Mouse (Mus musculus) spleen, postnatal 14 days (tissue): Measurements from ENCODE around the gene Zdhhc13.

Experiments
- DNase-seq, 2 experiments: peaks; one replicate each; pipeline ENCODE4 v3.0.0; 2021 to 2022; ENCODE audit warnings: low spot score in 2 of 2

Gene Zdhhc13

DNA sequence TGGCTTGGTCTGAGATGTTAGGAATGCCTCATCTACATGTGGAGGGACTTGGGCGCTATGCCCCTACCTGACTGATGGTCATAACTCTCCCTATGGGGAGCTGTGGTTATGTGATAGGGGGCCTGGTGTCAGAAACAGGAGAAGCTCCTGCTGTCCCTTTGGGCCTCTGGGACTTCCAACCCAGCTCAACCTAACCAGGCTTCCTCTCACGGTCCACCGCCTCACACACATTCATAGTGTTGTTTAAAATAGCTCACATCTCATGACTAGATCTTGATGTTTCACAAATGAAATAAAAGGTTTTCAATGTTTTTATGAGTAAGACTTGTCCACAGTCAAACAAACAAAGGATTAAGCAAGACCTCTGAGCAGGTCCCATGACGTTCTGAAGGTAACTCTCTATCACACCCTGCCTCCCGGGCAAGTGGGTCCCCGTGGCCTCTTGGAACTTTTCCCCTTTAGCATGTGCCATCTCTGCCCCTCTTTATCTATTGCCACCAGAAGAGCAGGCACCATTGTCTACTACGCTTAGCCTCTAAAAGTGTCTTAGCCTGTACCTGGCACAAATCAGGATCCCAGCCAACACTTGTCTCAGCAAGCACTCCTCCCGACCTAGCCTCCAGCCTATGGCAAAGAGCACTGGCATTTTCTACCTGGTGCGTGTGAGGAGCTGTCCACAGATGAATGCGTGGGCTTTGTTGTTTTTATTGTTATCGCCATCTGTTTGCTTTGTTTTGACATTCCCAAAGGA is 3.9 kb upstream of the Zdhhc13 start:
- DNase-seq = no peak

DNA sequence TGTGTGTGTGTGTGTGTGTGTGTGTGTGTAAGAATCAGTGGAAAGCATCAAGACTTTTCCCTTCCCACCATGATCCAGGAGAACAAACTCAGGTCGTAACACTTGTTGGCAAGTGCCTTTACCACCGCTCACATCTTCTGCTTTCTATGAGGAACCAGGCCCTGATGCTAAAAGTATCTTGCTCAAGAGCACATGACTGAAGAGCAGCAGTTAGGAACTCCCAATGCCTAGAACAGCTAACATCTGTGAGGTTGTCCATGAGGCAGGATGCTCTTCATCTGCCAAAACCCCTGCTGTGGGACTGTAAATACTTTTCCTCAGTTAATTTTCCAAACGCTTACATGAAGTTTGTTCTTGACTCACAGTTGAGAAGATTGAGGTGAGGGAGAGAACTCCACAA is 455 bp upstream of the Zdhhc13 start:
- DNase-seq = peak in 1 of 2 experiments; percentile 4

DNA sequence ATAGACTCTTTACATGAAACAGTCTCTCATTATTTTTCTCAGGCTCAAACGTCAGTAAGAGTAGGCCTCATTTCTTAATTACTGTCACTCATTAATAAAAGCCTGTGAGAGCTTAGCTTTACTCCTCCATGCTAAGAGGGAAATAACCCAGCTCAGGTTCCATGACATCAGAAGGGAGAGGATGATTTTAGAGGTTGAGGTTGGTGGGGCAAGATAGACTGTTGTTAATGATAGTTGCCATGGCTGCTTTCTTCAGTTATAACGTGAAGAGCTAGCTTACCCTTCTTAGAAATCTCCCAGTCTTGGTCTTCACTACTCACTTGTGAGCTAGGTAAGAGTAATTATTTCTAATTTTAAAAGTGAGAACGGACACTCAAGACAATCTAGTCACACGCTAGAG is 1.3 kb downstream of the Zdhhc13 start:
- no peak for DNase-seq

- no peak for DNase-seq
These were observed 2.6 kb downstream of the Zdhhc13 start for GRCm38 (mm10) chr7:48791412-48791811.

DNA sequence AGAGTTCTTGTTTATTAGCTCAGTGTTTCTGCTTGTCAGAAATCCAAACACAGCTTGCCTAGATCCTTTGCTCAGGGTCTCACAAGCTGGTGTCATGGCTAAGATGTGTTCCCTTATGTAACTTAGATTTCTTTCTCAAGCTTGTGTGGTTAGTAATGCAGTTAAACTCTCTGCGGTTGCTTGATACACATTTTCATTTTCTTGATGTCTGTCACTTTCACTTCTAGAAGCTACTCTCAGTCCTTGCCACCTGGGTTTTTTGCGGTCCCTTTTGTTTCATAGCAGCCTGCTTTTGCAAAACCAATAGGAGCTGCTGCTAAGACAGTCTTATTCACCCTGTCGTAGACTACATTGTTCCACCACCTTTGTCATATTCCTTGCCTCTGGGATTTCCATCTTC is 6.3 kb downstream of the Zdhhc13 start:
- no peak for DNase-seq

DNA sequence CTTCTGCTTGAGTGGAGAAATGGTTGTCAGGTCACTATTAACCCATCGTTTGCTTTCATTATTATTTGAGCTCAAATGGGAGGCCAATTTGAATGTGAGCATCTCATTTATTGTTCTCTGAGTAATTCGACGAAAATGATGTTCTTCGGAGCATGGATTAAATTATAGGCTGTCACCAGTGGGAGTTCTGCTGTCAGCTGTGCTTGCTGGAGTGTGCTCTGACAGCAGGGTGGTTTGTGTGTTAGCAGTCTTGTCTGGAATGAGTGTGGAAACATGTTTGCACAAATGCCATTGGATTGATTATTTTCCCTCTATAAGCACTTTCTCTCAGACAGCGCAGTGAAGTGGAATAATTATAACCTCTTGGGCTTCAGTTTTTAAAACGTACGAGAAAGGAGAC is 14.6 kb downstream of the Zdhhc13 start:
- DNase-seq = no peak

- DNase-seq = no peak
These were observed 17.8 kb downstream of the Zdhhc13 start for GRCm38 (mm10) chr7:48806587-48806986.

DNA sequence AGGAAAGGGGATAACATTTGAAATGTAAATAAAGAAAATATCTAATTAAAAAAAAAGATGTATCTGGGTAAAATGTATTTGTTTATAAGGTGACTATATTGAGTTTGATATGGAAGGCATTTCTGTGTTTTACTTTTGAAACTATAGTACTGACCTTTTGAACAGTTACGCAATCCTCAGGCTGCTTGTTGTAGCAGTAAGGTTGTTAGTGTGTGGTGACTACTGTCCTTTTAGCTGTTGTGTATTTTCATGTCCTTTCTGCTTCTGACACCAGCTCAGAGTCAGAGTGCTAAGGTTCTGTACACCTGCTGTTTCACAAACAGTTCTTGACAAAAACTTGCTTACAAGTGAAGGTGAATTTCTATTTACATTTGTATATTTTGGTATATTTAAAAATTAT is 21.8 kb downstream of the Zdhhc13 start:
- DNase-seq = no peak

- no peak for DNase-seq
These were observed 23.6 kb downstream of the Zdhhc13 start for GRCm38 (mm10) chr7:48812358-48812757.

DNA sequence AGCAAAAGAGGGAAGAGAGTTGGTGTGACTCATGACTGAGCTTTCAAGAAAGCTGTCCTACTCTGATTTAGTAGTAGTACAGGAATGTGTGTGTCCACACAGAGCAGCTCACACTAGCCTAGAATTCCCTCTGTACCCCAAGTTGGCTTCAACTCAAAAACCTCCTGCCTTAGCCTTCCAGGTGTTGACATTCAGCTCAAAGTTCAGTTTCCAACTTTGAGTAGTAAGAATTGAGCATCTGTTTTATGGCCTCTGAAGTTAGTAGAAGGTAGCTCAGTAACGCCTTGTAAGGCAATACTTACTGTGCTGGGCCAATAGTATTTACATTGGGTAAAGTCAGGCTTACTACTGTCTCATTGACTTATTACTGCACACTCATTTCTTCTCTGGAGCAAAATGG is 24.8 kb downstream of the Zdhhc13 start:
- no peak for DNase-seq

GRCm38 (mm10) chr7:48821654-48822053 is 32.9 kb downstream of the Zdhhc13 start:
- DNase-seq = no peak

DNA sequence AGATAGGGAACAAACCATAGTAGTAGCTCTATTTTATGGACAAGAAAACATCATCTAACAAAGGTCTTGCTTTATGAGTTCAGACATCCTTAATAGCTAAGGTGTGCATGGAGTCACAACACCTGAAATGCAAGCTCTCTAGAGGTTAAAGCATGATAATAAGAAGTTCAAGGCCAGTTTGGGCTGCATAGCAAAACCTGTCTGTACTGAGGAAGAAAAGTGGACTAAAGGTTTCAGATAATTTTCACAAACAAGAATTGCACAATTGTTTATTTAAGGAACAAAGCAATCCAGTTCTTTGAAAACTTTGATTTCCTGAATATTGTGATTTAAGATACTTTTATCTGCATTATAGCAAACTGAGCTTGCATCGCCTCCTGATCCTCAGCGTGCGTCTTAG is 34.8 kb downstream of the Zdhhc13 start:
- DNase-seq = no peak

- no peak for DNase-seq
These were observed 35.9 kb downstream of the Zdhhc13 start for GRCm38 (mm10) chr7:48824671-48825070.

GRCm38 (mm10) chr7:48825170-48825569 is 36.4 kb downstream of the Zdhhc13 start:
- no peak for DNase-seq

DNA sequence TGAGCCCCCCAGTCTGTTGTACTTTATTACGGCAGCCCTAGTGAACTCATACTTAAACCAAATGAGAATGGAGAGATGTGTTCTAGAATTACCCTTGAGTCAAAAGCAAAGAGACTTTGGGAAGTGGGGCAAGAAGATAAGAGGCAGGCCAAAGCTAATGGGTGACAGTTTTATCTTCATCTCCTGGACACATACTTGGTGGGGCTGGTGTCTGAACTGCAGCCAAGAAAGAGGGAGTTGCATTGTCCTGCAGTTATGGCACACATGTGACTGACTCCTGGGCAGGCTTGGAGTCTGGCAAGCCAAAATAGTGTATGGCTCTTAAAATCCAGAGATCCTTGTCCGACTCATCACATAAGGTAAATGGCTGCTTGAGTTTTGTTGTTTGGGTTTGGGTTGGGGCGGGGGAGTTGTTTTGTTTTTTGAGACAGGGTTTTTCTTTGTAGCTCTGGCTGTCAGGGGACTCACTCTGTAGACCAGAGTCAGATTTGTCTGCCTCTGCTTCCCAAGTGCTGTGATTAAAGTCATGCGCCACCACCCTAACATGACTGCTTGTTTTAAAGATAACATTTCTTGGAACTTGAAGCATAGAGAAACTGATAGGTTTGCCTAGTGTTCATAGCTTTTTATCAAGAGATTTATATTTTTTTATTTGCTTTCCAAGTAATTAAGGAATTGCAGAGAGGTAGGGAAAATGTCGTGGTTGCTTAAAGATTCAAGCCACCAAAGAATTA is 40.5 kb downstream of the Zdhhc13 start:
- no peak for DNase-seq

DNA sequence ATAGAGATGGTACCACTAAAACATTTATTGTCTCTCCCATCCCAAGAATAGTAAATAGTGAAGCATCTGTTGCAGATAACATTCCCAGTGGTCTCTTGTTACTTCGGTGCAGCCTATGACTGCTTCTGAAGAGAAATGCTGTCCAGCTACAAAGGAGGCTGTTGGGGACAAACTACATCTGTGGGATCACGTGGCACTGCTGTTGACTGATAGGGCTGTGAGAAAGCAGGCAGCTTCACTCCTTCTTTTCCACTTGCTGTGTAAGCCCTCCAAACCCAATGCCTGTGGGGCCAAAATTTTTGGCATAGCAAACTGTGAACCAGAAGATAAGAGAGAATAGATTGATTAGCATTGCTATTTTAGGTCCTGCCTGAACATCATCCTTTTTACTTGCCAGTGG is 41.6 kb downstream of the Zdhhc13 start:
- DNase-seq = no peak

GRCm38 (mm10) chr7:48832735-48833134 is 43.9 kb downstream of the Zdhhc13 start:
- DNase-seq = no peak

DNA sequence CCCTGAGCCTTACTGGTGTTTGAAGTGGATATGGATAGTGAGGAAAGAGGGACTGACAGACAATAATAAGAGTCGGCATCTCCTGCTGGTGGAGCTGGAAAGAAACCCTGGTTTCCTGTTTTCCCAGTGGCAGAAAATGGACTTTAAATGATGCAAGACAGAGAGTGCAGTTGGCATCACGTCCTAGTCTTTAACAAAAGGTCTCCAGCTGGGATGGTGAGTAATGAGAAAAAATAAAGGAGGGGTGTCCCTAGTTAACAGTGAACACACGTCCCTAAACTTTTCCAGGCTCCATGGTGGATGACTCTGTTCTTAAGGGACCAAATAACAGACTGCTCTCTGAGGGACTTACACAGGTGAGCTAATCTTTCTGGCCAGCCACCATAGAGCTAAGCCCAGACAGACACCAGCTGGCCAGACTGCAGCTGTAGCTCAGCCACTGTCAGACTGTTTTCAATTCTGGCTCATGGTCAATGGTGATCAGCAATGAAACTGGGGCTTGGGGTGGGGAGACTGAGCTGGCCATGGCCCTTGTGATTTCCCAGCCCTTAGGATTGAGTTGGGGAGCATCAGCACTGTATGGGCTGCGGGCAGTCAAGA is 45.7 kb downstream of the Zdhhc13 start:
- no peak for DNase-seq

GRCm38 (mm10) chr7:48834989-48835626 is 46.3 kb downstream of the Zdhhc13 start:
- DNase-seq = no peak

GRCm38 (mm10) chr7:48836949-48837348 is 48.1 kb downstream of the Zdhhc13 start:
- no peak for DNase-seq

DNA sequence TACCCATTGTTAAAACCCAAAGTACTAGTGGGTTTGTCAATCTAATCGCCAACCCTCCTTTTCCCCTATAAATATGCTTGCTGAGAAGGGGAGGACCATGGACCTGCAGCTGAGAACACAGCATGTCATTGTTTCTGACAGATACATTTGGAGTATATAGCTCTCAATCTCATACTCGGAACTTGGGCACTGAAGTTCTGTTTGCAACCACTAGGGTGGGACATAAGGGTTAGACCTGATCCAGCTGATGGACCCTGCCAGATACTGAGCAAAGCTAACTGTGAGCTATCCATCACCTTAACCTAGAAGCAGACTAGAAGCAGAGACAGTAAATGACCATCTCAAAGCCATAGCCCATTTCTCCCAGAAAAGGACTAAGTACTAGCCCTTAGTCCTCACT is 49.6 kb downstream of the Zdhhc13 start:
- DNase-seq = no peak

GRCm38 (mm10) chr7:48840545-48840944 is 51.7 kb downstream of the Zdhhc13 start:
- DNase-seq = no peak

DNA sequence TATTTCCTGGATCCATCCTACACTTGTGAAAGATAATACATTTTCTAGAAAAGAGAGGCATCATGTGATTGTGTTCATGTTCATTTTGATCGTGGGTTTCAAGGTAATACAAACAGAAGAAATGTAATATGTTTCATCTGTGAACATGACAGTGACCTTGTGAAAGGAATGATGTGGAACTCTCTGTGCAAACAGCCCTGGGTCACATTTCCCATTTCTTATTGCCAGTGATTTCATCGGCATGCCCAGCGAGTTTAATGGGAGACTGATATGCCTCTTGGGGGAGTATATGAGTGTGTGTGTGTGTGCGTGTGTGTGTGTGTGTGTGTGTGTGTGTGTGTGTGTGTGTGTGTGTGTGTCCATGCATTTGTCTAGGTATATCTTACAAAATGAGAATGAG is 52.7 kb downstream of the Zdhhc13 start:
- DNase-seq = no peak
